Mouse (Mus musculus) forebrain, embryonic 11.5 days (tissue): ENCODE measurements around the gene Nkiras2. TPM values are rescaled to one million over a fixed set of nuclear protein-coding genes. Genes with fewer than 3 reads are reported as not detected.
A peak's percentile ranks its signal among the peaks of the same experiment; 100 is the strongest.

Source experiments
- ATAC-seq: fragments of 200-750 bp; cut with Nextera tagmentation; replicated peaks from 2 replicates; pipeline ENCODE4 v1.8.0; 2017; ENCODE audit warnings: moderate TSS enrichment; ENCODE audit not compliant: low FRiP score
- DNase-seq: peaks from one replicate; pipeline ENCODE4 v3.0.0-alpha.2; 2017; ENCODE audit warnings: low spot score
- H3K27ac ChIP-seq: fragments of 300-500 bp; sonication (generic); 2 replicates; pipeline ENCODE4 v1.5.1; 2014; ENCODE audit warnings: low read depth, low read length
- H3K27me3 ChIP-seq: fragments of 300-500 bp; sonication (generic); 2 replicates; pipeline ENCODE4 v1.6.1; 2014; ENCODE audit warnings: mild to moderate bottlenecking, low read length, mixed read lengths; ENCODE audit not compliant: control insufficient read depth, insufficient read depth
- H3K36me3 ChIP-seq: fragments of 300-500 bp; sonication (generic); 2 replicates; pipeline ENCODE4 v1.6.1; 2014; ENCODE audit warnings: mild to moderate bottlenecking, low read length, moderate library complexity, mixed read lengths; ENCODE audit not compliant: control insufficient read depth, insufficient read depth
- H3K4me1 ChIP-seq: fragments of 300-500 bp; sonication (generic); replicated peaks from 2 replicates; pipeline ENCODE4 v1.6.1; 2014; ENCODE audit warnings: low read length, mixed read lengths; ENCODE audit not compliant: control insufficient read depth, insufficient read depth
- H3K4me2 ChIP-seq: fragments of 300-500 bp; sonication (generic); 2 replicates; pipeline ENCODE4 v1.6.1; 2014; ENCODE audit warnings: low read depth, mild to moderate bottlenecking, low read length, moderate library complexity, mixed read lengths; ENCODE audit not compliant: severe bottlenecking
- H3K4me3 ChIP-seq: fragments of 300-500 bp; sonication (generic); 2 replicates; pipeline ENCODE4 v1.5.1; 2014; ENCODE audit warnings: low read depth, low read length
- H3K9ac ChIP-seq: fragments of 300-500 bp; sonication (generic); 2 replicates; pipeline ENCODE4 v1.6.1; 2014; ENCODE audit warnings: low read length
- H3K9me3 ChIP-seq: fragments of 300-500 bp; sonication (generic); 2 replicates; pipeline ENCODE4 v1.6.1; 2016; ENCODE audit warnings: low read length, mixed read lengths; ENCODE audit not compliant: control insufficient read depth
- WGBS: fragments of 180-500 bp; shearing (Covaris S2); extraction: QIAGEN DNeasy Blood & Tissue Kit; methylation state at CpG from one replicate; pipeline ENCODE4 v1.1.7; 2014; 5-methylcytosine and 5-hydroxymethylcytosine counted together
- polyA plus RNA-seq: library from polyadenylated mRNA; unstranded; fragments of >200 nt; fragmentation: Nextera tagmentation; extraction: Ambion mirVana; gene quantifications from 2 replicates; pipeline ENCODE4 v1.2.1, GENCODE M21; 2014

The Nkiras2 gene
- 94.5 and 107 TPM in 2 replicates for polyA plus RNA-seq

- peak within 1 kb of the TSS; percentile 88 for H3K4me2 ChIP-seq
- H3K4me3 ChIP-seq, result peak within 1 kb of the TSS; percentile 98
- peak within 1 kb of the TSS; percentile 95 for H3K9ac ChIP-seq
- no peaks in the 10 kb centered on the region for H3K27me3 ChIP-seq
- no peaks in the 10 kb centered on the region for H3K36me3 ChIP-seq
- WGBS, result 1% methylated on average over 36 of the region's 36 CpGs
- no peaks in the 10 kb centered on the region for H3K9me3 ChIP-seq
- peak within 1 kb of the TSS; percentile 85 for H3K27ac ChIP-seq
- peaks cover 11% of the 10 kb centered on the region; the same call in 1 of the 2 replicates for H3K4me1 ChIP-seq
- peak; percentile 63 for ATAC-seq
- peak; percentile 85 for DNase-seq
Measured at GRCm38 (mm10) chr11:100618761-100619484, at the start of gene Nkiras2. TSS of gene Nkiras2 (plus strand) at chr11:100619244.

GRCm38 (mm10) chr11:100569789-100570188 lies 49.3 kb upstream of the Nkiras2 start:
- WGBS, result 70% methylated on average over 9 of the region's 9 CpGs

DNA sequence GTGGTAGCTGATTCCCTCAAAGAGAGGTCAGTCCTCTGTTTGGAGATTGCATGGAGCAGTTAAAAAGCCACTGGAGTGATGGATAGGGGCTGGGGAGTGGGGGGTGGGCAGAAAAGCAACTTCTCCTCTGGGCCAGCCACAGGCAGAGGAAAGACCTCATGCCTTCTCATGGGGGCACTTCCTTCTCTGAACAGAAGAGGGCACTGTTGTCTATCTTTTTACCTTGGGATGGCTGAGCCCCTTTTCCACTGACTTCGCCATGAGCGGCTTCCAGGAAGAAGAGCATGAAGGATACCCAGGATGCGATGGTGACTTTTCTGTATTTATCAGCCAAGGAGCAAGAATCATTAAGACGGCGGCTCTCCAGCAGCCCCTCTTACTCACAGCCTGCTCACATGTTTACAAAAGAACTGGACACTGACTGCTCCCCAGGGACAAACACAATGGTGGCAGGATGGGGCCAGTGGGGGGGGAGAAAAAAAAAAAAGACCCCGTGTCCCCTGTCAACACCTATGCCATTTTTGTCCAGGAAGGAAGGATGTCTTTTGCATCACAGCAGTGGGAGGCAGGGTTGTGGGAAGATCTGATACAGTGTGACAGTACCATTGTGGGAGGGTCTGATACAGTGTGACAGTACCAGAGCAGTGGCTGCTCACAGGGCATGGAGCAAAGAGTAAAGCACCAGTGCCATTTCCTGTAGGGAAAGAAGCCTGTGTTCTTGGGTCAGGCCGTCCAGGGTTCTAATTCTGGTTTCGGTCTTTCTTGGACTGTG lies 48.4 kb upstream of the Nkiras2 start:
- Histone ChIP-seq H3K4me2 (peak overlapping the region; percentile 48), H3K27me3 (peaks cover 2% of the 10 kb centered on the region), H3K9ac (peak overlapping the region; percentile 10; the same call in 1 of the 2 replicates), H3K4me3 (peak overlapping the region; percentile 11; the same call in 1 of the 2 replicates), H3K9me3 (no peaks in the 10 kb centered on the region), H3K4me1 (peaks cover 9% of the 10 kb centered on the region), H3K27ac (no peak overlapping the region), H3K36me3 (no peaks in the 10 kb centered on the region)
- DNase-seq (peak; percentile 81), ATAC-seq (no peak; the same call in 1 of the 2 replicates)
- WGBS, result 11% methylated on average over 8 of the region's 8 CpGs

More at GRCm38 (mm10) chr11:100569789-100570188, 49.3 kb upstream of the Nkiras2 start:
- Histone ChIP-seq H3K36me3 (no peaks in the 10 kb centered on the region), H3K9ac (no peak overlapping the region), H3K4me3 (no peak overlapping the region), H3K4me2 (no peak overlapping the region), H3K4me1 (peaks cover 6% of the 10 kb centered on the region), H3K9me3 (no peaks in the 10 kb centered on the region), H3K27ac (no peak overlapping the region), H3K27me3 (peaks cover 2% of the 10 kb centered on the region)
- DNase-seq, result no peak
- no peak for ATAC-seq

DNA sequence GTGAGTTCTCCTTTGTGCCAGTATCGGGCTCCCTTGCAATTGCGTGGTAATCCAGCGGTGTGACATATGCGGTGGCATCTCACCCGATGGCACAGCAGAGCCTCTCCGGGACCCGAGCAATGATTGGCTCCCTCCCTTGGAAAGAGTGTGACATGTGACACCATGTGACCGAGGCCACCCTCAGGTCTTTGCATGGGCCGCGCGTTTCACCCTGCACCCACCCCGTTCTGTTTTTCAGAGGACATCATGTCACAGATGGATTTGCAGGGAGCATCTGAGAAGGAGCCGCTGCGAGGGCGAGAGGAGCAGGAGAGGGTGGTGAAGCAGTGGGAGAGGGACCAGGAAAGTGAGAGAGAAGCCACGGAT lies 47.9 kb upstream of the Nkiras2 start:
- H3K27ac ChIP-seq, result no peak overlapping the region
- DNase-seq, result no peak
- peak overlapping the region; percentile 48 for H3K4me2 ChIP-seq
- H3K36me3 ChIP-seq, result no peaks in the 10 kb centered on the region
- H3K4me3 ChIP-seq, result no peak overlapping the region; the same call in 1 of the 2 replicates
- H3K4me1 ChIP-seq, result peaks cover 10% of the 10 kb centered on the region
- no peaks in the 10 kb centered on the region for H3K9me3 ChIP-seq
- 11% methylated on average over 16 of the region's 16 CpGs for WGBS
- peak overlapping the region; percentile 10; the same call in 1 of the 2 replicates for H3K9ac ChIP-seq
- no peak for ATAC-seq
- peaks cover 2% of the 10 kb centered on the region for H3K27me3 ChIP-seq

DNA sequence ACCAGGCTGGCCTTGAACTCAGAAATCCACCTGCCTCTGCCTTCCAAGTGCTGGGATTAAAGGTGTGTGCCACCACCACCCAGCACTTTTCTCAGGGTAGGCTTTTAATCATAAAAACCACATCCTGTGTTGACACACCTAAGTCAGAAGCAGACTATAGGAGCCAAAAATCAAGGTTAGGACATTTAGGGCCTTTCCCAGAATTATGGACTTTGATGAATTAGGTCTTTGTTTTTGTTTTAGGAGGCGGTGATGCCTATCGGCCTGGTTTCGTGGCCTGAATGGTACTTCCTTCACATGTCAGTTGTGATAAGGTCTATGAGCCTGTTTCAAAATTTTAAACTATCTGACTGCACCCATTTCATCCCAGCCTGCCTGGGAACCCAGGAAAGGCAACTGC lies 44.9 kb upstream of the Nkiras2 start:
- DNase-seq (no peak), ATAC-seq (no peak)
- H3K27me3 ChIP-seq, result peaks cover 2% of the 10 kb centered on the region
- peaks cover 10% of the 10 kb centered on the region for H3K4me1 ChIP-seq
- H3K4me3 ChIP-seq, result peak overlapping the region; percentile 61; the same call in 1 of the 2 replicates
- no peak overlapping the region for H3K9ac ChIP-seq
- 93% methylated on average over 3 of the region's 3 CpGs for WGBS
- H3K9me3 ChIP-seq, result no peaks in the 10 kb centered on the region
- H3K36me3 ChIP-seq, result no peaks in the 10 kb centered on the region
- H3K27ac ChIP-seq, result no peak overlapping the region
- no peak overlapping the region for H3K4me2 ChIP-seq

GRCm38 (mm10) chr11:100574708-100575483 lies 44.1 kb upstream of the Nkiras2 start, which contains the start of gene Cnp:
TSS of gene Cnp (plus strand) at chr11:100574904.
- Histone ChIP-seq H3K4me2 (peak within 1 kb of the TSS; percentile 83), H3K36me3 (no peaks in the 10 kb centered on the region), H3K9ac (peak within 1 kb of the TSS; percentile 55), H3K4me3 (peak within 1 kb of the TSS; percentile 61), H3K9me3 (no peaks in the 10 kb centered on the region), H3K27ac (no peak within 1 kb of the TSS), H3K4me1 (peaks cover 10% of the 10 kb centered on the region), H3K27me3 (peaks cover 2% of the 10 kb centered on the region)
- 3% methylated on average over 47 of the region's 47 CpGs for WGBS
- peak; percentile 81 for DNase-seq
- ATAC-seq, result peak; percentile 62

GRCm38 (mm10) chr11:100575484-100575855 lies 43.6 kb upstream of the Nkiras2 start:
- Histone ChIP-seq H3K4me2 (peak overlapping the region; percentile 83), H3K9me3 (no peaks in the 10 kb centered on the region), H3K36me3 (no peaks in the 10 kb centered on the region), H3K4me3 (peak overlapping the region; percentile 61), H3K27me3 (peaks cover 2% of the 10 kb centered on the region), H3K27ac (no peak overlapping the region), H3K4me1 (peaks cover 10% of the 10 kb centered on the region), H3K9ac (peak overlapping the region; percentile 55)
- 19% methylated on average over 2 of the region's 2 CpGs for WGBS
- DNase-seq (no peak), ATAC-seq (peak; percentile 57; the same call in 1 of the 2 replicates)

DNA sequence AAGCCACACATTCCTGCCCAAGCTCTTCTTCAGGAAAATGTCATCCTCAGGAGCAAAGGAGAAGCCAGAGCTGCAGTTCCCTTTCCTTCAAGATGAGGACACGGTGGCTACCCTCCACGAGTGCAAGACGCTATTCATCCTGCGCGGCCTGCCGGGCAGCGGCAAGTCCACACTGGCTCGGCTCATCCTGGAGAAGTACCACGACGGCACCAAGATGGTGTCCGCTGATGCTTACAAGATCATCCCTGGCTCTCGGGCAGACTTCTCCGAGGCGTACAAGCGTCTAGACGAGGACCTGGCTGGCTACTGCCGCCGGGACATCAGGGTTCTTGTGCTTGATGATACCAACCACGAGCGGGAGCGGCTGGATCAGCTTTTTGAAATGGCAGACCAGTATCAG lies 42.8 kb upstream of the Nkiras2 start:
- Histone ChIP-seq H3K27ac (no peak overlapping the region), H3K4me3 (no peak overlapping the region), H3K9ac (no peak overlapping the region), H3K4me2 (no peak overlapping the region), H3K4me1 (peaks cover 4% of the 10 kb centered on the region; the same call in 1 of the 2 replicates), H3K9me3 (no peaks in the 10 kb centered on the region), H3K27me3 (no peaks in the 10 kb centered on the region), H3K36me3 (no peaks in the 10 kb centered on the region)
- no peak for DNase-seq
- WGBS, result 71% methylated on average over 21 of the region's 21 CpGs
- ATAC-seq, result no peak
